In the genomic region with DNA sequence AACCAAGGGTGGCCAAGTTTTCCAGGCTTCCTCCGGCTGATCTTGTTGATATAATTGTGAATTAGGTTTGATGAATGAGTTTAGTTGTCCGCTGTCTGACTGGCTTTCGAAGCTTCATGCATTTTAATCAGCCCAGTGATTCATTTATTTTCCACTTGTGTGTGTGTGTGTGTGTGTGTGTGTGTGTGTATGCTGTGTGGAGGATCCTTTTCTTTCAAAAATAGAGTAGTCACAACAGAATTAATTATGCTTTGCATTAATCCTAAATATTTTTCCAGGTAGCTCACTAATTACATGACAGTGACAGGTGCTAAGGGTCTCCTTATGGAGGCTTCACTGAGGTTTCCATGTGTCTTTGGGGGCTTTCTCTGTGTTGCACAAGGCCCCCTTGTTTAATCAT, we compare ENCODE assay signal across 32 mouse cellular contexts. TPM values are rescaled to one million over a fixed set of nuclear protein-coding genes. Genes with fewer than 3 reads are reported as not detected.
DNase-seq lines count a peak whose midpoint lies in the region; ATAC-seq lines count a peak whose summit lies in the region.
"Had no signal": no experiment of that assay in that cellular context is flagged by ENCODE, and none has a peak within 500 bp of the region (broad histone marks: within the 10 kb centered on the region; RNA-seq: fewer than 3 reads in every experiment).

No protein-coding gene starts in this region.

- no peak for ATAC-seq in hindbrain, embryonic 12.5 days (ENCODE audit: low FRiP score)
- no peak for ATAC-seq in hindbrain, embryonic 11.5 days (ENCODE audit: low FRiP score)
- ATAC-seq in hindbrain, embryonic 13.5 days (ENCODE audit: low FRiP score) = no peak
- ATAC-seq in midbrain, embryonic 13.5 days = no peak
- ATAC-seq in neural tube, embryonic 13.5 days (ENCODE audit: low read depth) = no peak
- no peak for ATAC-seq in forebrain, embryonic 12.5 days (ENCODE audit: low FRiP score)
- ATAC-seq: forebrain, embryonic 16.5 days; liver, postnatal 0 days; Patski had no signal

- 13% methylated on average over 3 of the region's 3 CpGs for WGBS in hindbrain, embryonic 12.5 days
- WGBS in hindbrain, embryonic 11.5 days = 15% methylated on average over 3 of the region's 3 CpGs
- WGBS in hindbrain, embryonic 13.5 days = 8% methylated on average over 3 of the region's 3 CpGs
- WGBS in midbrain, embryonic 13.5 days = 5% methylated on average over 3 of the region's 3 CpGs
- WGBS in neural tube, embryonic 13.5 days = 20% methylated on average over 3 of the region's 3 CpGs
- WGBS in forebrain, embryonic 12.5 days = 8% methylated on average over 3 of the region's 3 CpGs

- no peak overlapping the region; the same call in 1 of the 2 replicates for H3K27ac ChIP-seq in hindbrain, embryonic 12.5 days
- H3K27ac ChIP-seq in hindbrain, embryonic 11.5 days (ENCODE audit: low read depth, low read length) = no peak overlapping the region
- H3K27ac ChIP-seq in hindbrain, embryonic 13.5 days = no peak overlapping the region
- H3K27ac ChIP-seq in midbrain, embryonic 13.5 days = no peak overlapping the region
- no peak overlapping the region for H3K27ac ChIP-seq in neural tube, embryonic 13.5 days (replicated peaks)
- no peak overlapping the region for H3K27ac ChIP-seq in forebrain, embryonic 12.5 days
- H3K27ac ChIP-seq: layer of hippocampus, adult 2 months had no signal

- no peak overlapping the region for H3K9ac ChIP-seq in hindbrain, embryonic 12.5 days
- no peak overlapping the region for H3K9ac ChIP-seq in hindbrain, embryonic 11.5 days (ENCODE audit: low read depth, low read length)
- no peak overlapping the region for H3K9ac ChIP-seq in hindbrain, embryonic 13.5 days
- H3K9ac ChIP-seq in midbrain, embryonic 13.5 days (replicated peaks) = no peak overlapping the region
- no peak overlapping the region for H3K9ac ChIP-seq in neural tube, embryonic 13.5 days
- no peak overlapping the region for H3K9ac ChIP-seq in forebrain, embryonic 12.5 days
- H3K9ac ChIP-seq: liver, postnatal 0 days had no signal

- H3K4me2 ChIP-seq in hindbrain, embryonic 12.5 days (replicated peaks) = 0 out of 2 replicates have a peak overlapping the region, but pooled peaks have one; percentile 17
- H3K4me2 ChIP-seq in hindbrain, embryonic 11.5 days (replicated peaks; ENCODE audit: low read depth, low read length) = no peak overlapping the region
- H3K4me2 ChIP-seq in hindbrain, embryonic 13.5 days = peak overlapping the region; percentile 18
- peak overlapping the region; percentile 39 for H3K4me2 ChIP-seq in midbrain, embryonic 13.5 days (replicated peaks)
- H3K4me2 ChIP-seq in neural tube, embryonic 13.5 days = peak overlapping the region; percentile 33
- no peak overlapping the region; the same call in 1 of the 2 replicates for H3K4me2 ChIP-seq in forebrain, embryonic 12.5 days

- H3K4me1 ChIP-seq in hindbrain, embryonic 12.5 days = peaks cover 45% of the 10 kb centered on the region
- peaks cover 9% of the 10 kb centered on the region for H3K4me1 ChIP-seq in hindbrain, embryonic 11.5 days (replicated peaks; ENCODE audit: control insufficient read depth, insufficient read depth, low read length)
- H3K4me1 ChIP-seq in hindbrain, embryonic 13.5 days (replicated peaks) = peaks cover 33% of the 10 kb centered on the region
- H3K4me1 ChIP-seq in midbrain, embryonic 13.5 days (replicated peaks) = peaks cover 70% of the 10 kb centered on the region
- H3K4me1 ChIP-seq in neural tube, embryonic 13.5 days (replicated peaks) = peaks cover 47% of the 10 kb centered on the region
- peaks cover 53% of the 10 kb centered on the region for H3K4me1 ChIP-seq in forebrain, embryonic 12.5 days

- DNase-seq in hindbrain, embryonic 11.5 days (ENCODE audit: low spot score) = no peak
- DNase-seq in spleen, postnatal 14 days (ENCODE audit: low spot score in 2 of 2) = no peak
- DNase-seq in gastrocnemius, postnatal 36 days = no peak
- DNase-seq: adrenal gland, postnatal 36 days; cerebellum, adult 11-12 months; gastrocnemius, postnatal 25 days; kidney, adult 2 months; kidney, postnatal 14 days; layer of hippocampus, postnatal 36 days; liver, postnatal 0 days; lung, postnatal 10 days; right cerebral cortex, postnatal 14 days had no signal

- intact Hi-C loops in gastrocnemius, postnatal 36 days (cut with DNase I) = no loop called here

- H3K9me3 ChIP-seq in hindbrain, embryonic 12.5 days (replicated peaks) = no peaks in the 10 kb centered on the region
- no peaks in the 10 kb centered on the region for H3K9me3 ChIP-seq in hindbrain, embryonic 11.5 days (ENCODE audit: control insufficient read depth, low read length)
- H3K9me3 ChIP-seq in hindbrain, embryonic 13.5 days = no peaks in the 10 kb centered on the region
- no peaks in the 10 kb centered on the region for H3K9me3 ChIP-seq in midbrain, embryonic 13.5 days
- H3K9me3 ChIP-seq in neural tube, embryonic 13.5 days = no peaks in the 10 kb centered on the region
- no peaks in the 10 kb centered on the region for H3K9me3 ChIP-seq in forebrain, embryonic 12.5 days

- H3K27me3 ChIP-seq in hindbrain, embryonic 12.5 days = peaks cover 66% of the 10 kb centered on the region
- peaks cover 30% of the 10 kb centered on the region for H3K27me3 ChIP-seq in hindbrain, embryonic 11.5 days (ENCODE audit: control insufficient read depth, insufficient read depth, low read length)
- H3K27me3 ChIP-seq in hindbrain, embryonic 13.5 days = peaks cover 90% of the 10 kb centered on the region
- peaks cover 72% of the 10 kb centered on the region for H3K27me3 ChIP-seq in midbrain, embryonic 13.5 days
- peaks cover 80% of the 10 kb centered on the region for H3K27me3 ChIP-seq in neural tube, embryonic 13.5 days
- H3K27me3 ChIP-seq in forebrain, embryonic 12.5 days = peaks cover 90% of the 10 kb centered on the region

- H3K36me3 ChIP-seq in hindbrain, embryonic 12.5 days = no peaks in the 10 kb centered on the region
- H3K36me3 ChIP-seq in hindbrain, embryonic 11.5 days (ENCODE audit: control insufficient read depth, insufficient read depth, low read length) = no peaks in the 10 kb centered on the region
- no peaks in the 10 kb centered on the region for H3K36me3 ChIP-seq in hindbrain, embryonic 13.5 days
- H3K36me3 ChIP-seq in midbrain, embryonic 13.5 days = no peaks in the 10 kb centered on the region
- H3K36me3 ChIP-seq in neural tube, embryonic 13.5 days = no peaks in the 10 kb centered on the region
- no peaks in the 10 kb centered on the region for H3K36me3 ChIP-seq in forebrain, embryonic 12.5 days (replicated peaks)

- H3K4me3 ChIP-seq in hindbrain, embryonic 12.5 days = no peak overlapping the region
- H3K4me3 ChIP-seq in hindbrain, embryonic 11.5 days (ENCODE audit: low read depth, low read length) = no peak overlapping the region
- no peak overlapping the region for H3K4me3 ChIP-seq in hindbrain, embryonic 13.5 days
- 0 out of 2 replicates have a peak overlapping the region, but pooled peaks have one; percentile 6 for H3K4me3 ChIP-seq in midbrain, embryonic 13.5 days (replicated peaks)
- H3K4me3 ChIP-seq in neural tube, embryonic 13.5 days = peak overlapping the region; percentile 22; the same call in 1 of the 2 replicates
- H3K4me3 ChIP-seq in forebrain, embryonic 12.5 days (replicated peaks) = no peak overlapping the region
- H3K4me3 ChIP-seq: layer of hippocampus, adult 2 months had no signal

RNA-seq across cellular contexts. Expression of gene Foxb1, which starts 4.3 kb away (rescaled TPM):
- polyA plus RNA-seq in hindbrain, embryonic 12.5 days (2016; fragmentation: Nextera tagmentation; extraction: Ambion mirVana) = 5.5 and 7.5 TPM in 2 replicates
- 3.1 and 3.8 TPM in 2 replicates for polyA plus RNA-seq in hindbrain, embryonic 11.5 days (2014; fragmentation: Nextera tagmentation; extraction: Ambion mirVana)
- 8.5 and 10.5 TPM in 2 replicates for polyA plus RNA-seq in hindbrain, embryonic 13.5 days (2015; fragmentation: Nextera tagmentation; extraction: Ambion mirVana)
- polyA plus RNA-seq in midbrain, embryonic 13.5 days (2015; fragmentation: Nextera tagmentation; extraction: Ambion mirVana) = 14.2 and 20.6 TPM in 2 replicates
- 7.8 and 8.0 TPM in 2 replicates for polyA plus RNA-seq in neural tube, embryonic 13.5 days (2015; fragmentation: Nextera tagmentation; extraction: Ambion mirVana)
- not detected for total RNA-seq in gastrocnemius, postnatal 36 days (2021)
- 2.8 and 3.6 TPM in 2 replicates for polyA plus RNA-seq in forebrain, embryonic 12.5 days (2016; fragmentation: Nextera tagmentation; extraction: Ambion mirVana)
- total RNA-seq: adrenal gland, adult 18-20 months; adrenal gland, postnatal 36 days; ES-E14; gastrocnemius, postnatal 25 days; heart, adult 8-10 months; heart, postnatal 25 days; layer of hippocampus, adult 2 months; layer of hippocampus, postnatal 36 days; left cerebral cortex, postnatal 10 days; liver, adult 2 months; neutrophil, adult 5-6 weeks had no signal
- polyA plus RNA-seq: cortical plate, adult 2 months; embryonic facial prominence, embryonic 14.5 days; heart, embryonic 14.5 days; intestine, embryonic 14.5 days; kidney, adult 2 months; liver, adult 2 months; liver, postnatal 0 days; Patski; urinary bladder, adult 2 months had no signal

Comparison
In these comparisons a context has a peak if more than half of its experiments do, and no peak if none do; other contexts are left out.
1. H3K4me2 ChIP-seq: peak in hindbrain, embryonic 12.5 days (single experiment), hindbrain, embryonic 13.5 days (single experiment), midbrain, embryonic 13.5 days (single experiment) and neural tube, embryonic 13.5 days (single experiment); none in hindbrain, embryonic 11.5 days (single experiment) and forebrain, embryonic 12.5 days (single experiment).
2. H3K4me3 ChIP-seq: peak in midbrain, embryonic 13.5 days (single experiment) and neural tube, embryonic 13.5 days (single experiment); none in hindbrain, embryonic 12.5 days (single experiment), hindbrain, embryonic 11.5 days (single experiment), hindbrain, embryonic 13.5 days (single experiment) and forebrain, embryonic 12.5 days (single experiment).